Mouse (Mus musculus) E14TG2a.4 (cell line): Measurements from ENCODE around the gene Krtap4-7.
"Not testable (repeated sequence)": the region's sequence is repeated elsewhere in the genome, so short reads cannot be mapped to it uniquely, and the experiment has no call there.

ENCODE experiments used
- CTCF ChIP-seq: conservative IDR thresholded peaks from 2 replicates; pipeline ENCODE4 v1.5.1; 2014; ENCODE audit warnings: low read length
- POU5F1 ChIP-seq: IDR thresholded peaks from 2 replicates; pipeline ENCODE4 v1.6.1; 2014; ENCODE audit warnings: low read length, borderline replicate concordance

DNA sequence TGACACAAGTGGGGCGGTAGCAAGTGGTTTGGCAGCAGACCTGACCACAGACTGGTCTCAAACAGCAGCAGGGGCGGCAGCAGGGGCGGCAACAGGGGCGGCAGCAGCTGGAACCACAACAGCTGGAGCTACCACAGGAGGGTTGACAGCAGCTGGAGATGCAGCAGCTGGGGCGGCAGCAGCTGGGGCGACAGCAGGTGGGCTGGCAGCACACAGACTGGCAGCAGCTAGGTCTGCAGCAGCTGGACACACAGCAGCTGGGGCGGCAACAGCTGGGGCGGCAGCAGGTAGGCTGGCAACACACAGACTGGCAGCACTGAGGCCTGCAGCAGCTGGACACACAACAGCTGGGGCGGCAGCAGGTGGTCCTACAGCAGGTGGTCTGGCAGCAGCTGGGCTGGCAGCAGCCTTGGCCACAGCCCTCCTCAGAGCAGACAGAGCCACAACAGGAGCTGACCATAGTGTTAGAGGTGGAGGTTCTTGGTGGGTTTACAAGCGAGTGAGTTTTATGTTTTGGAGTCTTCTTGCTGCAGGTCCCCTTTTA lies 14.7 kb upstream of the Krtap4-7 start, which contains the start of gene Gm11563:
- not testable (repeated sequence) for TF ChIP-seq CTCF, POU5F1
